Mouse (Mus musculus): ENCODE measurements around the gene C1rl. TPM values are rescaled to one million over a fixed set of nuclear protein-coding genes. Genes with fewer than 3 reads are reported as not detected.
"Not testable (repeated sequence)": the region's sequence is repeated elsewhere in the genome, so short reads cannot be mapped to it uniquely, and the experiment has no call there.

Gene C1rl
- polyA plus RNA-seq, 1 experiment from 2014 or later: 0.22 TPM

DNA sequence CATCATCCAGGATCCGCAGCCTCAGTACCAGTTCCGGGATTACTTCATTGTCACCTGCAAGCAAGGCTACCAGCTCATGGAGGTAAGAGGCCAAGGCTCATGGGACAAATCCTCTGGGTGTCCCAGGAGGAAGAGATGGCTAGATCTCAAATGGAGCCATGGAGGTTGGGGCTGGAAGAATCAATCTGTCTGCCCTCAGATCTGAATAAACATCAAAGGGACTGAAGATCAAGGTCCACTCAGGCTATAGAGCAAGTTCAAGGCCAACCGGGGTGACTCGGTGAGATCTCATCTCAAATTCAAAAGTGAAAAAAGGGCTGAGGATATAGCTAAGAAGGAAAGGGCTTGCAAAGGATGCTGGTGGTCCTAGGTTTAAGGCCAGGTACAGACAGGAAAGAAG is 24.8 kb downstream of the C1rl start:
- WGBS: 98% methylated on average over 4 of the region's 4 CpGs
- ATAC-seq (ENCODE audit: low read depth); H3K9me3 ChIP-seq; H3K27me3 ChIP-seq; H3K4me2 ChIP-seq; H3K36me3 ChIP-seq; H3K27ac ChIP-seq (replicated peaks); H3K4me3 ChIP-seq; H3K9ac ChIP-seq; H3K4me1 ChIP-seq (replicated peaks): not testable (repeated sequence)

DNA sequence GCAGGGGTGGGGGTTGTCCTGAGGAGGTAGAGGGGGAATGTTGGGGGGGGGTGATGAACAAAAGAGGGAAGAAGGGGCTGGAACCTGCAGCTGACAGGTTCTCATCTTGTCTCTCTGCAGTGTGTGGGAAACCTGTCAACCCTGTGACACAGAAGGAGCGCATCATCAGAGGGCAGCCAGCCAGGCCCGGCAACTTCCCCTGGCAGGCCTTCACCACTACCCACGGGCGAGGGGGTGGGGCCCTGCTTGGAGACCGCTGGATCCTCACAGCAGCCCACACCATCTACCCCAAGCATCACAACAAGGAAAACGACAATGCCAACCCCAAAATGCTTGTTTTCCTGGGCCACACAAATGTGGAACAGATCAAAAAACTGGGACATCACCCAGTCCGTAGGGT is 29.2 kb downstream of the C1rl start:
- H3K4me1 ChIP-seq (replicated peaks); H3K27me3 ChIP-seq; H3K4me2 ChIP-seq; H3K27ac ChIP-seq (replicated peaks); H3K9me3 ChIP-seq; H3K9ac ChIP-seq; ATAC-seq (ENCODE audit: low read depth); H3K36me3 ChIP-seq; H3K4me3 ChIP-seq: not testable (repeated sequence)
- WGBS: 86% methylated on average over 7 of the region's 7 CpGs

DNA sequence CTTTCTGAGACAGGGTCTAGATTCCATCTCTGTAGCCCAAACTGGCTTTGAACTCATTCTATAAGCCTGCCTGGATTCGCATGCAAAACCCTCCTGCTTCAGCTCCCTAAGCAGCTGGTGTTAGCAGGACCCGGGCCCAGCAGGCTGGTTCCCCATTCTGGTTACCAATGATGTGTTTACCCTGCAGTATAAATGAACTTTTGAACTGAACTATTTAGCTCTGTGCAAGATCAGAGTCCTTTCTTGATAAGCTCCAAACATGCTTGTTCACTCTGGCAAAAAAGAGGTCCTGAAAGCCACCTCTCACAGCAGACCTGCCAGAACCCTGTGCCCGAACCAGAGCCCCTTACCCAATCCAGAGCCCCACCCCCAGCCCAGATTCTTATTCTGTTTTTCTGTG is 35.0 kb downstream of the C1rl start:
- no peaks in the 10 kb centered on the region for H3K9me3 ChIP-seq
- no peak for ATAC-seq (ENCODE audit: low read depth)
- no peaks in the 10 kb centered on the region for H3K4me1 ChIP-seq (replicated peaks)
- no peaks in the 10 kb centered on the region for H3K27me3 ChIP-seq
- H3K36me3 ChIP-seq: no peaks in the 10 kb centered on the region
- no peak overlapping the region for H3K27ac ChIP-seq (replicated peaks)
- H3K9ac ChIP-seq: no peak overlapping the region
- H3K4me2 ChIP-seq: no peak overlapping the region
- H3K4me3 ChIP-seq: no peak overlapping the region
- 85% methylated on average over 3 of the region's 3 CpGs for WGBS

DNA sequence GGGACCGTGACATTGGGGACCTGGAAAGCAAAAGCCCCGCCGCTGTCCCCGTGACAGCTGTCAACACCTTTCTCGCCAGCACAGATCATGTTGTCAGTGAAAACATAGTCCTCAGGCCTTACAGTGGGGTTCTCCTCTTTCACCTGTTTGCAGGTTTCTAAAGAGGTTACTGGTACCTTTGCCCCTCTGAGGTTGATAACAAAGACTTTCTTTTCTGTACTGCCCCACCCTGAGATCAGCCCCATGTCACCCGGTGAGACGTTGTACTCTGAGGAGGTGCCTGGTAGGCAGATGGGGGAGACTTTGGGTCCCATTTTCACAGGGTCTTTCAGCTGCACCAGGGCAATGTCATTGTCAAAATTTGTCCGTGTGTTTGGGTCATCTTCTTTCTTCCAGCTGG is 38.2 kb downstream of the C1rl start:
- no peak overlapping the region for H3K9ac ChIP-seq
- H3K9me3 ChIP-seq: no peaks in the 10 kb centered on the region
- H3K27me3 ChIP-seq: no peaks in the 10 kb centered on the region
- H3K4me3 ChIP-seq: no peak overlapping the region
- H3K27ac ChIP-seq (replicated peaks): no peak overlapping the region
- no peak overlapping the region for H3K4me2 ChIP-seq
- H3K36me3 ChIP-seq: no peaks in the 10 kb centered on the region
- H3K4me1 ChIP-seq (replicated peaks): no peaks in the 10 kb centered on the region
- WGBS: 89% methylated on average over 8 of the region's 8 CpGs
- ATAC-seq (ENCODE audit: low read depth): no peak

DNA sequence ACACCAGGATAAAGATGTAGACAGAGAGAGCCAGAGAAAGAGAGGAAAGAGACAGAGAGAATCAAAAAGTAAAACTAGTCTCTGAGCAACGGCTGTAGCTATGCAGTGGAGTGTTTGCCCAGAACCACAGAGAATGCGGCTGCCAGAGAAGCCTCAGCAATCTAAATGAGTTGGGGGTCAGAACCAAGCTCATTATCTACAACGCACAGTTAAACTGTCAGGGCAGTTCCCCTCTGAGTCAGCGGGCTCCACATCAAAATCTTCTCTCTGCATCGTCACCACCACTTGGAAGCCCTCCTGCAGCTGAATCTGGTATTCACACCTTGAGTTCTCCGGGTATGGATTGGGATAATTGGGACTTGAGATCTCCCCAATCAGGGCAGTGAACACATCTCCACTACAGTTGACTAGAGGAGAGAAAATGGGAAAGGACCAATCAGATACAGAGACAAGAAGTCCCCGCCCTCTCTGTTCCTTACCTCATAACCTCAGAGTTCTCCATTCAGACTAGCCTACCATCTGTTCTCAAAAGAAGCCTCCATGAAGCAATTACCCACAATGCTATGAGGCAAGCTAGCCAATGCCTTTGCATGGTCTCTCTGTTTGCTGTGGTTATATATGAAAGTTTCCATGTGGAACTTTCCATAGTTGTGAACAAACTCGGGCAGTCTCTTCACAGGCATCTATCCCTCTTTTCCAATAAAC is 43.4 kb downstream of the C1rl start:
- not testable (repeated sequence) for H3K9ac ChIP-seq; H3K4me2 ChIP-seq; H3K4me3 ChIP-seq; H3K9me3 ChIP-seq; ATAC-seq (ENCODE audit: low read depth); H3K27ac ChIP-seq (replicated peaks); H3K36me3 ChIP-seq; H3K4me1 ChIP-seq (replicated peaks); H3K27me3 ChIP-seq
- WGBS: 84% methylated on average over 8 of the region's 8 CpGs

DNA sequence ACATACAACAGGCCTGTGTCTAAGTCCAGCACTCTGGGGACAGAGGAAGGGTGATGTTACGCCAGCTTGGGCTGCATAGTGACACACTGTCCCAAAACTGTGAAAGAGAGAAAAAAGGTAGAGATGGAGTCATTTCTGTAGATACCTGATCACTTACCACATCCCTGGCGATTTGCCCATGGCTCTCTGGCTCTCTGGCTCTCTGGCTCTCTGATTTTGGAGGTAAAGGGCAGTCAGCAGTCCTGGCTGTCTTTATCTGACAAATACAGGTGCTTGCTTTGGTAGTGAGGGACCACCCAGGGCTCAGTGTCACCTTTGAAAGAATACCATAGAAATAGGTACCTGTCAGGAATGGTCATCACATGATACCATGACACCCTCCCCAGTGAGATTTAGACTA is 48.3 kb downstream of the C1rl start:
- H3K4me3 ChIP-seq; H3K9ac ChIP-seq; H3K9me3 ChIP-seq; ATAC-seq (ENCODE audit: low read depth); H3K4me1 ChIP-seq (replicated peaks); H3K27me3 ChIP-seq; H3K27ac ChIP-seq (replicated peaks); H3K36me3 ChIP-seq; H3K4me2 ChIP-seq: not testable (repeated sequence)
- 77% methylated on average over 2 of the region's 2 CpGs for WGBS

DNA sequence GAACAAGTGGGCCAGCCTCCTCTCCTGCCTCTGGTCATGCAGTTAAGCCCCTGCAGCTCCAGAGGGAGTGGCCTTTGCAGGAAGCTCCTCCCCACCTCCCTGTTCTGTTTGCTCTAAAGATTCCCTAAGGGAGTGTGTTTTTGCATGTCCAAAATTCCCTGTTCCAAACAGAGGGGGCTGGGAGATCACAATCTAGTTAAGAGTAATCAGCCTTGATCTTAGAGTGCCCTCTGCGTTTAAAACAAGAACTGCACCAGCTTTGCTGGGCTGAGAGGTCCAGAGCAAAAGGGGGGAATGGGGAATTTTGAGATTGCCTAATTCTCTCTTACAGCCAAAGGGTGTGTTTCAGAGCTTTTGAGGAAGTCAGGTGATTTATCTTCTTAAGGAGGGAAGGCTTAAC is 49.4 kb downstream of the C1rl start, which contains the start of gene C1s1:
C1s1 (minus strand) TSS at position 76 of the 400 bp plus-strand sequence.
- H3K27me3 ChIP-seq; H3K4me2 ChIP-seq; H3K36me3 ChIP-seq; H3K4me1 ChIP-seq (replicated peaks); H3K27ac ChIP-seq (replicated peaks); H3K9me3 ChIP-seq; H3K9ac ChIP-seq; H3K4me3 ChIP-seq; ATAC-seq (ENCODE audit: low read depth): not testable (repeated sequence)
- WGBS: 8% methylated on average over 1 of the region's 1 CpGs

DNA sequence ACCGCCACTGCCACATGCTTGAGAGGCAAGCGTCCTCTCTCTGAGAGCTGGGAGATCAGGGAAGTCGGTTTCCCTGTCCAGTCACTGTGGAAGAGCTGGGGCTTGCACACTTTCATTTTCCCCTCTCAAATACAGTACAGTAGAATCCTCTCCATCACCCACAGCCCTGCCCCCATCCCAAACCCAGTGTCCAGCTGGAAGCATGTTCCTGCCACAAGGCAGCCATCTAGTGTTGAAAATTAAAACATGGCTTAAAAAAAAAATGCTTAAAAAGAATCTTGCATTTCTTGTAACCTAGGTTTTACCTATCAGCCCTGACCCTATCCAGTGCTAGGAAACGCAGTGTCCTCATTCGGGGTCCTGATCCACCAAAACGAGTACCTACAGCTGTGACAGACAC is 51.6 kb downstream of the C1rl start:
- H3K4me2 ChIP-seq: no peak overlapping the region
- H3K4me1 ChIP-seq (replicated peaks): no peaks in the 10 kb centered on the region
- no peak overlapping the region for H3K9ac ChIP-seq
- H3K27me3 ChIP-seq: no peaks in the 10 kb centered on the region
- H3K27ac ChIP-seq (replicated peaks): no peak overlapping the region
- H3K4me3 ChIP-seq: no peak overlapping the region
- WGBS: 85% methylated on average over 6 of the region's 6 CpGs
- no peak for ATAC-seq (ENCODE audit: low read depth)
- H3K36me3 ChIP-seq: no peaks in the 10 kb centered on the region
- H3K9me3 ChIP-seq: peaks cover 5% of the 10 kb centered on the region

DNA sequence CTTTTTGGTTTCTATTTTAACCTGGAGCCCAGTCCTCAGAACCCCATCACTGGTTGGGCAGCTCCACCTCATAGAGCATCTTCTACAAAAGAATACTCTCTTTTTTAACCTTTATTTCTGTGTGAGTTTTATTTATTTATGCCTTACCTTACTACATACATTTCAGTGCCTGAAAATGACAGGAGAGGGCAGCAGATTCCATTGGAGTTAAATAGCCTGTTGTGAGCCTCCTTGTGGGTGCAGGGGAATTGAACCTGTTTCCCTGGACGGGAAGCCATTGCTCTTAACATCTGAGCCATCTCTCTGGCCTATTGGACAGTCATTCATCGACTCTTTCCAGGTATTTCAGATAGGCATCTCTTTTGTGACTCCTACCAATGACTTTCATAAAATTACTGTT is 52.5 kb downstream of the C1rl start:
- WGBS: 78% methylated on average over 2 of the region's 2 CpGs
- Histone ChIP-seq H3K27me3 (no peaks in the 10 kb centered on the region), H3K4me1 (replicated peaks) (no peaks in the 10 kb centered on the region), H3K36me3 (no peaks in the 10 kb centered on the region), H3K4me2 (no peak overlapping the region), H3K4me3 (no peak overlapping the region), H3K9ac (no peak overlapping the region), H3K9me3 (peaks cover 9% of the 10 kb centered on the region), H3K27ac (replicated peaks) (no peak overlapping the region)
- ATAC-seq (ENCODE audit: low read depth): no peak

DNA sequence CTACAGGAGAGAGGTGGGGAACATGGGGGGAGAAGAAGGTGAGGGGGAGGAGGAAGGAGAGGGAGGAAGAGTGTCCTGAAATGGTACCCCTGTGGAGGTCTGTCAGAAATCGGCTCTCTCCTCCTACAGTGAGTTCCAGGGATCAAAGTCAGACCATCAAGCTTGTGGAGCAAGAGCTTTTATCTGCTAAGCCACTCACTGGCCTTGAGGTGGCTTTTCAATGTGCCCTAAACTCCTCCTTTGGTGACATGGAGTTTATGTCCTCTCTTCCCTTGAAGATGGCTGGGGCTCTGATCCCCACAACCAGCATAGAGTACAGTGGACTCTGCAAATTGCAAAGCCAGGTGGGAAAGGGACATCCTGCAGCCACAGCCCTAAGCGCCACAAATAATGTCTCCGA is 55.1 kb downstream of the C1rl start:
- H3K27ac ChIP-seq (replicated peaks); H3K27me3 ChIP-seq; H3K36me3 ChIP-seq; H3K4me2 ChIP-seq; H3K4me3 ChIP-seq; H3K4me1 ChIP-seq (replicated peaks); H3K9ac ChIP-seq; ATAC-seq (ENCODE audit: low read depth): not testable (repeated sequence)
- WGBS: 87% methylated on average over 3 of the region's 3 CpGs
- H3K9me3 ChIP-seq: peaks cover 14% of the 10 kb centered on the region

DNA sequence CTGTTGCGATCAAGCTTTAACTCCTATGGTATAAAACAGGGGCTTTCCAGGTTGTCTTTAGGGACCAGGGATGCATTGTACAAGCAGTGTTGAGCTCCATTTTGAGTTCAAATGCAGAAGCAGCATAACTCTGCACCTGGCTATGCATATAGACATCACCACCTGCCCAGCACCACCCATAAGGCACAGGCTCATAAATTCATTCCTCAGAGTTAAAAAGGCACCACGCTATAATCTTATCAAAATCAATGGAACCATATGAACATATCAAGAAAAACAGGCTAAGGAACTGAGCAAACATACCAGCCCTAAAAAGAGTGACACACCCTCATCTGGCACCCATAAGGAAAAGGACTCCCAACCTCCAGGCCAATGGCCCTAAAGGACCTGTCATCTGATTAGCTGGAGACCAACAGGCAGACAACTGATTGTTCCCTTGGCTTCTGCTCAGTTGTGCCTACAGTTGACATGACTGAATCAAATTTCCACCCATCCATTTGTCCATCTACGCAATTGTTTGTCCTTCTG is 56.2 kb downstream of the C1rl start:
- Histone ChIP-seq H3K9me3 (peaks cover 14% of the 10 kb centered on the region), H3K27ac (replicated peaks) (no peak overlapping the region), H3K36me3 (no peaks in the 10 kb centered on the region), H3K9ac (no peak overlapping the region), H3K4me2 (no peak overlapping the region), H3K4me1 (replicated peaks) (no peaks in the 10 kb centered on the region), H3K4me3 (no peak overlapping the region), H3K27me3 (no peaks in the 10 kb centered on the region)
- 86% methylated on average over 3 of the region's 3 CpGs for WGBS
- ATAC-seq (ENCODE audit: low read depth): no peak

DNA sequence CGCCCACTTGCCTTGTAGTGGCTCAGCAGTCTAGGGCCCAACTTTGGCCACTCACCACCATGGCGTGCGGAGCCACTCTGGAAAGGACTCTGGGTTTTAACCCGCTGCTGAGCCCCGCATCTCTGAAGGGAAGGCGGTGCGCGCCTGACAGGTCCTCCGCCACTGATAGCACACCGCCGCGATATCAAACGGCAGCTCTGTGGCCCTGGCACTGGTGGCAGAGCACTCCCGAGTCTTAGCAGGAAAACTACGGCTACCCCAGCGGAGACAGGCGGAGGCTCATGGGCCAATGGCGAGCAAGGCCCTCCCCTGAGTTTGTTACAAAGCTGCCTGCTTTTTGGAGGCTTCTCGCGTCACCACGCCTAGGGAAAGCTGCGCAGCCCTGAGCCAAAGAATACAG is 59.9 kb downstream of the C1rl start:
- Histone ChIP-seq H3K27ac (replicated peaks) (no peak overlapping the region), H3K36me3 (no peaks in the 10 kb centered on the region), H3K4me3 (no peak overlapping the region), H3K9me3 (peaks cover 14% of the 10 kb centered on the region), H3K9ac (no peak overlapping the region), H3K27me3 (no peaks in the 10 kb centered on the region), H3K4me2 (no peak overlapping the region), H3K4me1 (replicated peaks) (no peaks in the 10 kb centered on the region)
- no peak for ATAC-seq (ENCODE audit: low read depth)
- WGBS: 75% methylated on average over 22 of the region's 22 CpGs

DNA sequence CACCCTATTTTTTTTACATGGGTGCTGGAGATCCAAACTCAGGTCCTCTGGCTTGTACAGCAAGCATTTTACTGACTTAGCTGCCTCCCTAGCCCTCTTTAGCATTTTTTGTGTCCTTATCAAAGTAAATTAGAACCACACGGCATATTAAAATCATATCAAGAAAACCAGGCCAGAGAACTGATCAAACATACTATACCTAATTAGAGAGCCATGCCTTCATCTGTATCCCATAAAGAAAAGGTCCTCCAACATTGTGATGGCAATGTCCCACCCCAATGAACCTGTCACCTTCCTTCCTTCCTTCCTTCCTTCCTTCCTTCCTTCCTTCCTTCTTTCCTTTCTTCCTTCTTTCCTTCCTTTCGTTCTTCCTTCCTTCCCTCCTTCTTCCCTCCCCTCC is 63.0 kb downstream of the C1rl start:
- H3K9me3 ChIP-seq; H3K36me3 ChIP-seq; H3K4me1 ChIP-seq (replicated peaks); H3K4me3 ChIP-seq; ATAC-seq (ENCODE audit: low read depth); H3K4me2 ChIP-seq; H3K27me3 ChIP-seq; H3K27ac ChIP-seq (replicated peaks); H3K9ac ChIP-seq: not testable (repeated sequence)
- WGBS: 74% methylated on average over 2 of the region's 2 CpGs

Data from neural tube, embryonic 13.5 days (tissue).